Mouse (Mus musculus) gastrocnemius, postnatal 25 days (tissue): ENCODE data around the gene Csrnp3. TPM values are rescaled to one million over a fixed set of nuclear protein-coding genes. Genes with fewer than 3 reads are reported as not detected.

ENCODE experiments used
- DNase-seq: peaks from one replicate; pipeline ENCODE4 v3.0.0; 2022
- total RNA-seq, 2 experiments: library from RNA; stranded (reverse); gene quantifications; 1 replicate in 1 of 2; 2 replicates in 1 of 2; pipeline ENCODE4 v1.2.3; 2021

The Csrnp3 gene
- total RNA-seq, 2 experiments from 2014 or later = 0.13 TPM; not detected in 1

DNA sequence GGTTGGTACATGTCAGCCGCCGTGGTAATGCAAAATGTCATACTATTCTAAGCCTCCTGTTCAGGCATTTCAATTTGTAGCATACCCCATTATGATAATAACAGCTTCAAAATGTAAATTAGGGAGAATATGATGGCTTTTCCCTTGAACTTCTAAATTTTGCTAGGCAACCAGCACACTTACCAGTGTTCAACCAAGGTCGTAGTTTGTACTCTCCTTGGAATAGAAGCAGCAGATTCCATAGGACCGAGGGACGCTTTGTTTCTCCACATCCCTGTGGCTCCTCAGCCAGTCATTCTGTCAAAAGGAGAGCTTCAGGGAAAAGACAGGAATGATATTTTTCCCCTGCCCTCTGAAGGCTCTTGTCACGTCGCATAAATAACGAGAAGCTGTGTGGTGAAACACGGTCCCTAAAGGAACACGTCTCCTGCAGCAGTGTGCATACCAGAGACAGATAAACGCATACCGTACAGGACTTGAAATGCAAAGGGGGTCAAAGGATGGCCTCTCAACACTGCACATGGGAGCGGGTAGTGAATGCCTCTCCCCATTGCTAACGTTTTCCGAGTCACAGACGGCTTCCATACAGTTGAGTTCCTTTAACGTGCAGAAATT lies 108.3 kb downstream of the Csrnp3 start:
- no peak for DNase-seq

DNA sequence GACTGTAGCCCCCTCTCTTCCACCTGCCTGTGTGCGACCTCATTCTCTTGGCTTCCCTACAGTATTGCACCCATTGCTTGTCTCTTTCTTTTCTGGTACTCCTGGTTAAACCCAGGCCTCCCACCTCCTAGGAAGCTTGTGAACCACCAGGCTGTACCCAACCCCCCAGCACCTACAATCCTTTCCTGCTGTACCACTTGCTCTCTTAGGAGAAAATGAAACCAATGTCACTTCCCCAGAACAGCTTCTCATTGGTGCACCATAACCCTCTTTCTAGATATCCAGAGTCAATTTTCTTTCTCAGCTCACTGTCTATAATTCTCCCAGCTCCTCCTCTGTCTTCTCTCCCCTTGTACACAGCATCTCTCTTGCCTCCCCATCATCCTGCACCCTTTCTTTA lies 110.2 kb downstream of the Csrnp3 start:
- DNase-seq = no peak

DNA sequence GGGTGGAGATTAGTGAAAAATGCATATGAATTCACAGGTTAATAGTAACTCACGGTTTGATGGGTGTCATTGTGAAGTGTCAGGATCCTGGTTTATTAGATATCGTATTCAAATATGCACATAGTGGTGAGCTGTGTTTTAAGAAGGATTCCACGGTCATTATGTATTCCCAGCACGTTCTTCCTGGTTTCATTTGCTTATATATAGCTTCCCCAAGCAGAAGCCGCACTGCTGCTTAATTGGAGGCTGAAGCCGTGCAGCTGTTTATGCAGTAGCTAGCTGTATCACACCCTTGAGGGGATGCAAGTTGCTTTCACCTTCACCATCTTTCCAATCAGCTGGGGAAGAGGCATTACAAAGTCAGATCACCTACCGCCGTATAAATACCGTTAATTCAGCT lies 111.2 kb downstream of the Csrnp3 start:
- DNase-seq = no peak

DNA sequence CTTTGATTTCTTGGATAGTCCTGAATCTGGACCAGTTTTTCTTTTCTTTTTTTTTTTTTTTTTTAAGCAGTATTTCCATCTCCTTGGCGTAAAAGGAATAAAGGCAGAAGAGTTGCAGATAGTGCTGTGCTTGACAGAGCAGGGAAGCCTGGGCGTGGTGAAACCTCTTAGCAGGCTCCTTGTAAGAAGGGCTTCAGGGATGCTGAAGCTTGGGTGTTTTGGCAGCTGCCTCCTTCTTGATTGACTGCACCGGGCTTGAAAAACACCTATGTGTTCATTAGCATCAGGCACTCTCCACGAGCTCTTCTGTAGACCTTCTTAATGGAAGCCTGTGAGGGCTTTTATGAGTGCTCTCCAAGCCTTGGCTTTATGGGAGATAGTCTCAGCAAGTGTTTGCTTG lies 117.9 kb downstream of the Csrnp3 start:
- no peak for DNase-seq

DNA sequence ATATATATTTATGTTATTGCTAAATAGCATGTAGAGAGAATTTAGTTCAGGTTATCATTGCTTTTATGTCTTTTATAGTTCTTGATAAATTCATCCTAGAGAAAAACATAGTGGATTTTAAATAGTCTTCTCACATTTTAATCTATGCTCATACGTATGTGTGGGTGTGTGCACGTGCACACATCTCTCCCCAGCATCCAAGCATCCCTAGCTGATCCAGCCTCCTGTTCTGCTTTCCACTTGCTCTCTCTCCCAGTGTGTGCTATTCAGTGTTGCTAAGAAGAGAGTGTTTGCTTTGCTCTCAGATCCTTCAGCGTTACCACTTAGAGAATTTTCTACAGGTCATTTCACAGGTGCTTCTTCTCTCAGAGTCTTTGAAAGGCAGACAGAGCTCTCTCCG lies 123.2 kb downstream of the Csrnp3 start:
- DNase-seq = no peak

DNA sequence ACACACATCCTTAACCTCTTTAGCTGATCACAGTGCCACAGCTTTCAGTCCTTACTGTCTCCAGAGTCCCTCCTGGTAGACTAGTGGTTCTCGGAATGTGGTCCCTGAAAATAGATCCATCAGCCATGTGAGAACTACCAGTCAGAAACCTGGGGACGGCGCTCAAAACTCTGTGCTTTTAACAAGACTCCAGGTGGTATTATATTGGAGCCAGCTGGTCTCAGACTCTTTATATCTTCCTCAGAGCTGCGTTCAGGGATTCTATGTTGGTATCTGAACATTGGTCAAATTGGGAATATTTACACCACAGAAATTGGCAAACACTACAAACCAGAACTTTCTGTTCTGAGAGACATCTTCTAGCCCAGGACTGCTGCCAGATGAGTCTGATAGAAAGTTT lies 128.3 kb downstream of the Csrnp3 start:
- no peak for DNase-seq

DNA sequence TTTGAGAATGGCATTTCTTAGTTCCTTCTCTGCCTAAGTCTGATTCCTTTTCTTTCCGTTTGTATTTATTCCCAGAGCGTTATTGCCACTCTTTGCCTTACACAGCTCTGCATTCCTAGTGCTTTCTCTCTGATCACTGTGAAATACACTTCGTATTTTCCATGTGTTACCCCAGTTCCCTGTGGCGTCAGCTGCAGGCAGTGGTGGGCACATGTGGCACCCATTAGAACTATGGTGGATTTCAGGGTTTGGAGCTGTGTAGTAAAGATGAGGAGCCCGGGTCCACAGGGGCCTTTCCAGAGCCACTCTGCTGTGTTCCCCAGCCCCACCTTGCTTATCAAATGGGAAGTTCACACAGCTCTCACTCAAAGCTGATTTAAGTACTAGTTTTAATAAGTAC lies 129.8 kb downstream of the Csrnp3 start:
- DNase-seq = no peak

DNA sequence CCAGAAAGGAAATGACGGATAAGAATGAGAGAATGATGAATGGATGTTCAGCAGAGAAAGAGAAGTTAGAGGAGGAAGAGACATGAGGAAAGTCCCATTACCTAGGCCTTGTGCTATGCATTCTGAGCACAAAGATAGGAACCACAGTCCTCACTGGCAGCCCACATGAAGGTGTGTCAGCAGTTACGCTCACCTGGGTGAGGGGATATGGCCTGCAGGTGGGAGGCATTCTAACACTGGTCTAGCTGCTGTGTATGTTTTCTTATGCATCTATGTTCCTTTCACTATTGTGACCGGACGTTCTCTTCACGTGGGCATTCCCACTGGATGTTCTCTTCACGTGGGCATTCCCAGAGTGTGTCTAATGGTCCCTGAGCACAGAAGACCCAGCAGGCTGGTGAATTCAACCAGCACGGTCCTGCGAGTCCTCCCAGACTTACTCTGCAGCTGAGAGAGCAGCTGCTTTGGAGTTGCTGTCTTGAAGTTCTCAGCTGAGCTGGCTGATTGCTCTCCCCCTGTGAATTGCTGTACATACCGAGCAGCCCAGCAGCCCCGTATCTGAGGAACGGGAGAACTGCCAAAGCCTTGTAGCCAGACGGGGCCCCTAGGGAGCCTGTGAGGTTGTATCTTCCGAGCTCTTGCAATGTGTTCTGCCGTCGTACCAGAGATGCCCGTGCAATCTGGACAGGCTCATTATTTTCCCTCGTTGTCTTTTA lies 133.9 kb downstream of the Csrnp3 start:
- DNase-seq = no peak

DNA sequence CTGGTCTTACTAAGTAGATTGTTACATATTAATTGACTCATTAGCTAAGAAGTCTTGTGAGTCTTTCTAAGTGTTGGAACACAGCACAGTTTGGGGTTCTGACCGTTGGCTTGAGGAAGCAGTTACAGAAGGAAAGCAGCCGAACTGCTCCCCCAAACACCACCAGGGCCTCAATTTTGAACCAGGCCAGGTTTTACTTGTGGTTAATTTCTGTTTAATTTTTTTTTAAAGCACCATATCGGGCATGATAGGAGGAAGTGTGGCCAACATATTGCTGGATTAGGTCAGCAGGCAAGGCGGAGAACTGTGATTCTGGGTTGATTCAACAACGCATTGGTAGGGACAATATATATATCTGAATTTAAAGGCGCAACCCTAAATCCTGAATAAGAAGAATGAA lies 135.9 kb downstream of the Csrnp3 start:
- no peak for DNase-seq

DNA sequence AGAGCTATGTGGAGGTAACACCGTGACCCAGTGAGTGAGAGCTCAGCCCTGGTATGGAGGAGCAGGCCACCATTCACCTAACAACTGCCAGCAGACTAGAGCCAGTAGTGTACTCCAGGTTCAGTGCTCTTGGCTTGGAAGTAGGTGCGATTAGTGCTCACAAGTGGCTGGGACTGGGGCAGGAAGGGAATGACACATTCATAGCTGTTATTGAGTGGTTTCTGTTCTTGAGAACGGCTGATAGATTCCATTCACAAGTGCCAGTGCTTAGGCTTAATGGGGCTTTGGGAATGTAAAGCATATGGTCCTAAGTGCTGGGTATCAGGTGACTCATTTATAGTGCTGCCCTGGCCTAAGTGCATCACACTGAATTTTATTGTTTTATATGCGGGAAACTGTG lies 136.4 kb downstream of the Csrnp3 start:
- no peak for DNase-seq

DNA sequence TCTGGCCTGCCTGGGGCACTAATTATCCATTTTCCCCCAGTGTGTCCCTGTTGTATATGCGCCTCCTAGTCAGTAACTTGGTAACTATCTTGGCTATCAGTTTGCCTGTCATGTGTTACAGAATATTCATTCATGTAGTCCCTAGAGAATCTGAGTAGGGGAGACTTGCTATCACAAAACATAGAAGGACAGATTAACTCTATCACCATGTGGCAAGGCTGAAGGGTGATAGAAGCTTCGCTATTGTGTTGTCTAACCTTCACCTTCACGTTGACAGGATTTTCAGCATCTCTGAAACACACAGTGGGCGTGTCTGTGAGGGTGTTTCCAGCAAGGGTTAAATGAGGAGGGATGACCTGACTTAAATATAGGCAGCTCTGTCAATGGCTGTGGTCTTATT lies 140.1 kb downstream of the Csrnp3 start:
- DNase-seq = no peak

DNA sequence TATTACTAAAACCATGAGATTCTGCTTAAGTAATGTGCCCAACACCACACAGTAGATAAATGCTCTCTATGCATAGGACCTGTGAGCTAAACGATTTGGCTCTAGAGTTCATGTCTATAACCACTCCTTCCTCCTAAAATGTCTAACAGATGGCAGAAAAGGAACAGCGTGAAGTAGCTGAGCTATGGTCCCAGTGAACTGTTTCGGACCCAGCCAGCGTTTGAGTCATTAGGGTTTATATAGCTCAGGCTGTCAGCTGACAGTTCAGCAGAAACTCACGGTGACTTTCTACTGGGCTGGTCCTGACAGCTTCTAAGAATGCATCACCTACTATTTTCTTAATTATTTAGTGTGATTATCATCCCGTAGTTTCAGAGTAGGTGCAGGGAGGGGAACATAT lies 141.5 kb downstream of the Csrnp3 start:
- DNase-seq = no peak

DNA sequence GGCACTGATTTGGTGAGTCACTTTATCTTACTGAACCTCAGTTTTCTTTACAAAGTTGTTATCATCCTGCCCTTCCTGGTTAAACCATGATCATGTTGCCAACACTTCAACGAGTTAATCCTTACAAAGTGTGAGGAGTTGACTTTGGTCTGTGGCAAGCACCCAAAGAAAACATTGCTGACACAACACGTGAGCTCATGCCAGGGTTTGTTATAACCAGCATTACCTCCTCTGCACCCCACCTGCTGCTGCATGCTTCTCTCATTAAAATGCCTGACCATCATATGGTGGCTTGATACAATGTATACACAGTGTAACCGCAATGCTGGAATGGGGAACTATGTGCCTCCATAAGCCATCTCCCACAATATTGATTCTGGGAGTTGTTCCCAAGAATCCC lies 142.0 kb downstream of the Csrnp3 start:
- no peak for DNase-seq

DNA sequence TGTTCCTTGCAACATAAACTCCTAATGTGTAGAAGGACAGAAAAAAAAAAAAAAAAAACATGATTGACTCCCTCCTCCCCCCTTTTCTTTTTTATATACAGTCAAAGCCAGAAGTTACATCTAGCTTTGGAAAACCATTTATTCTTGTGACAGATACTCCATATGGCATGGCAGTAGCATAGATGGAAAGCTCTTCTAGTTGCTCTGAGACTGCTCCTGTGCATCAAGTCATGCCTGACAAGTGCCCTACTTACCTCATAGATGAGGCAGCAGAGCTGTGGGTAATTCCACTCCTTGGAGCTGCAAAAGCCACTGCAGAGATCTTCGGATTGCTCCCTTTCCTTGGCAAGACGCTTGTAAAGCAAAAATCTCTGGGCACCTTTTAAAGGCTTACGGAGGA lies 143.2 kb downstream of the Csrnp3 start:
- no peak for DNase-seq

DNA sequence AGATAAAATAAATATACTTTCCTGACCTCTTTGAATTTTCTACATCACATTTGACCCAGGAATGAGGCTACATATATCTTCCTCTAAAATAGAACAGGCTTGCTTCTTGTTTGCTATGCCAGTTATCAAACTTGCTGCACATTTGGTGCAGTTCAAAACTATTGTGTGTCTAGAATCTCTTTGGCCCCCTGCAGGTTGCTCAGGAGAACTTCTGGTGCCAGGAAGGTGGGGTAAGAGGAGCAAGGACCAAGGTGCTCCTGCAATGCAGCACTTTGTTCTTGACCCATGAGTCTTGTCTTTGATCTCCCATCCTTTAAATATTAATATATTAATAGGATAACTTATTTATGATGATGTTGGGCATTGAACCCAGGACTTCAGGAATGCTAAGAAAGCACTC lies 144.5 kb downstream of the Csrnp3 start:
- no peak for DNase-seq

DNA sequence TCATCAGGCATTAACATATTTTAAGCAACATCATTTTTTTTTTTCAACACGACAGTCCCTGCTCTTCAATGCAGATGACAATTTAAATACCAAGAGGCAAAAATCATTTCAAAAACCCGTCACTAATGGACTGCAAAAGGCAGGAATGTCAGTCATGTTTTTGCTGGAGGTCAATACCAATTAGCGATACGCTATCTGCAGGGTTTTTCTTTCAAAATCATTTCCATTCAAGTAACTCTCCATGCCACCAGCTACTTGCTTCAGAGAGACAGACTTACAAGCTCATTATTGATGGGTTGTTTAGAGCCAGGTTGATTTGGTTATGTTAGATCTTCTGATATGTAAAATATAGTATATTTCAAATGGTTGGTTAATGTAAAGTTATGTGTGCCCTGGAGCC lies 145.2 kb downstream of the Csrnp3 start:
- no peak for DNase-seq

DNA sequence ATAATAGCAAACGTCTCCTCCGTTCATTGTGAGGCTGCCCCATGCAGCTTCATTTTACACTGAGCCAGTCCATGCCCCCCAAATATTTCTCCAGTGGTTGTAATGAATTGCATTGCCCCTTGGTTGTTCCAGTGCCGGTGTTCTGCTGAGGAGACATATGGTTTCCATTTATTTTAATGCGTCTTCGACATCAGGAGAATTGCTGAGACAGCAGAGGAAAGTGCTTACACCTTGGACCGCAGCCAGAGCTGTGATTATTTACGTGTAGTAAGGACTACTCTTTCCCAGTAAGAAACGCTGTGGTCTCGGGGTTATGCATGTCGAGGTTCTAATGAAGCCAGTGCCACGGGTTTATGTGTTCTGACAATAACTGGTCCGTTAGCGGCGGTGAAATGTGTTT lies 147.8 kb downstream of the Csrnp3 start:
- DNase-seq = no peak

DNA sequence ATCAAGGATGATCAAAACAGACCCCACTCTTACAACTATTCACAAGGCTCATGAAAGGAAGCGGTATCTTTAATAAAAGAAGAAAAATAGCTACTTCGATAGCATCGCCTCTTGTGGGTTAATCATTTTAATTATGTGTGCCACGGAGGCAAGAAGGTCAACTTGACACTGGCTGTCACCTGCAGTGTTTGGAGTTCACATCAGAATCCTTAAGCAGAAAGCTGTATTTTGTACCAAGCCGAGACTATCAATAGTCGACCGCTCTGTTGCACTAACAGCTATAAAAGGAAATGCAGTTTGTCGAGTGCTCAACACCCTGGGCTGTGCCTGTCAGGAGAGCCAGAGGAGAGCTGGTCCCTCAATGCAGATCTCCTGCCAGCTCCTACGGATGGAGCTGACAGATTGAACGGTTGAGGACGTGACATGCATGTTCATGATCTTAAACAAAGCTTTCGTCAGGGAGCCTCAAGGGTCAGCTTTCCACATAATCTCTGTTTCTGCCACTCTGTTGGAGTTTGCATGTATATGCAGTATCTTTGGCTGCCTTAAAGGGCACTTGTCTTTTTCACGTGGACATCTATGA lies 149.4 kb downstream of the Csrnp3 start:
- no peak for DNase-seq

DNA sequence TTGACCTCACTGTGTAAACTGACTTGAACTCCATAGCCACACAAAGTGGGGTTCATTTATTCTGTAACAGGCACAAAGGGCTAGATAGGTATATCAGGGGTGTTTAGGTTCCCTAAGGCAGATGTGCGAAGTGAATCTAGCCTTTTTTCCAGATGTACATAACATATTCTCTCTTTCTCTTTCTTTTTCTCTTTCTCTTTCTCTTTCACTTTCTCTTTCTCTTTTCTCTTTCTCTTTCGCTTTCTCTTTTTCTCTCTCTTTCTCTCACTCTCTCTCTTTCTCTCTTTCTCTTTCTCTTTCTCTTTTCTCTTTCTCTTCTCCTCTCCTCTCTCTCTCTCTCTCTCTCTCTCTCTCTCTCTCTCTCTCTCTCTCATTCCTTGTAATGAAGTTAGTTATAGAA lies 153.2 kb downstream of the Csrnp3 start:
- no peak for DNase-seq

DNA sequence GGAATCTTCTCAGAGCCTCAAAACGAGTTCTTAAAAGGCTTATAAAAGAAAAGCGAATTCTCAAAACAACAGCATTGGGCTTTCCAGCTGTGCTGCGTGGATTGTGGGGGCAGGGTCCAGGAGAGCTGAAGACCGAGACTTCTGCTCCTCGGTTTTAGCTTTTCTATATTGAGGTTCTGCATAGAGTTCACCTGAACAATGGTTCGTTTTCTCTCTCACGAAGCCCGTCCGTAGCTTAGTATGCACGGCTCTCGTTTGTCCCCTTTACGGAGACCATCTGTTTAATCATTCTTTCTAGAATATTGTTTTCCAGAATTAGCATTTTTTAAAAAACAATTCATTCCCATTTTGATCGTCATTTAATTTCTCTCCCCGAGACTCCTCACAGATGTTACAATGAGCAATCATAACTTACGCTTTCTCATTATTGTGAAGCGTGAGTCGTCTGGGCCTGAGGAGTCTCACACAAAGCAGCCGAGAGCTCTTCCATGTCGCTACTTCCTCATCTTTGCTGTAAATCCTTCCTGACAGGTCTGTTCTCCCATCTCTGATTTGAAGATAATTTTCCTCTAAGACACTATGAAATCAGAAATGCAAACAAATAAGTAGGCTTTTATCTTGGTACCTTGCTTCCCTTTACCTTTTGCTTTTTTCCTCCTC lies 163.6 kb downstream of the Csrnp3 start:
- DNase-seq = no peak

DNA sequence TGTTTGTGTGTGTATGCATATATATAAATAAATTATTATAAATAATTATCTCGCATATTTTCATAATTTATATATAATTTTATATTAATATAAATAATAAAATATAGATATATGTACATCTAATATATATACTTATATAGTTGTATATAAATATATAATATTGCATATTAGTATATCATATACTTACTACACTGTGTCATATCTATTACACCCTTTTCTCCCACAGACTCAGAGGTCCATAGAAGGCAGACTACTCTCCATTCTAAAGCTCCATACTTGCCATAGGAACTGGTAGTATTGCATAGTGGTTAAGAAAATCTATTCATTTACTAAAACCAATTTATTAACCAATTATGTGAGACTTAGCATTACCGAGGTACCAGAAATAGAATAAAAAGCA lies 164.1 kb downstream of the Csrnp3 start:
- DNase-seq = no peak

DNA sequence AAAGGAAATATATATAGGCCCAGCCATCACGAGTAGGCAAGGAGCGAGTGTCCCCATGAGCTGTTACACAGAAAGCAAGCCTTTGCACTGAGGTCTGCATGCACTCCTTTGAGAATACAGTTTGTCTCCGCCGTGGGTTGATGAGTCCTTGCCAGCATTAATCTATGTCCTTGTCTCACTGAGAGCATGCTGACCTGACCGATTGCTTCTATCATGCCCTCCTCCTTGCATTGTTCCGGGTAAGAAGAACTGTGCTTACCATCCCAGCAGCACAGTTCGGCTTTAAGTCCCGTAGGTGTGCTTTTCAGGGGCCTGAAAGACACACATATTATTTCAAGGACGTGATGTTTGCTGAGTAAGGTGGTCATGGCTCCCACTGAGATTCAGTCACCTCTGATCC lies 173.1 kb downstream of the Csrnp3 start:
- no peak for DNase-seq

DNA sequence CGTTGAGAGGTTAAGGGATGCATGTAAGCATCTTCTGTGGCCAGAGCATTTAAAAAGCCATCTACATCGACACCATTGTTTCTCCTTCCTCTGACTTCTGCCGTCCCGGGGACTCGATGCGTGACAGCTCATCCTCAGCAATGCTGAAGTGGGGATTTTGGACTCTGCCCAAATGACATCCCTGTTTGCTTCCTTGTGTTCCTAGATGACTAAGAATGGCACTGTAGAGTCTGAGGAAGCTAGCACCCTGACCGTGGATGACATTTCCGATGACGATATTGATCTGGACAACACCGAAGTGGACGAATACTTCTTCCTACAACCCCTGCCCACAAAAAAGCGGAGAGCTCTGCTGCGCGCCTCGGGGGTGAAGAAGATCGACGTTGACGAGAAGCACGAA lies 173.7 kb downstream of the Csrnp3 start:
- DNase-seq = no peak

DNA sequence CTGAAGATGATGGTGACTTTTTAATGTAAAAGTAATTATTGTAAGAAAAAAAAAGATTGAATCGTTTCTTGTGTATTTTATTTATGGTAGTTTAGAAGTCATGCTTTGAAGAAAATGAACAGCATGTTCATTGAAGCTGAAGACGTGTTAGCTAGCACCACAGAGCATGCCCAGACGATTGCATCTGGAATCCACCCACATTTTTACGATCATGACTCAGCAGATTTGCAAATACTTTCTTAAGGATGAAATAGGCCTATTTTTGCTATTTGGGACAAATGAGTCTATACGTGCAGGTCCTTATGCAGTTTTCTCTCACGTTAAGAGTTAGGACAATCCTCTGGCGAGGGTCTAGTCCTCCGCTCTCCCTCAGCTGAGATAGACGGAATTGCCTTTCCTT lies 177.9 kb downstream of the Csrnp3 start:
- no peak for DNase-seq
